Mouse (Mus musculus) embryonic facial prominence, embryonic 15.5 days (tissue): ENCODE measurements at regions not wholly inside any gene's neighbourhood (a gene's known extent, or its start where the extent isn't known, plus 50 kb on each side); places are given as distances from the start of the nearest gene placed in this dataset.

ENCODE experiments used
- ATAC-seq: fragments of 200-750 bp; cut with Nextera tagmentation; 2 replicates; pipeline ENCODE4 v1.8.0; 2017; ENCODE audit warnings: low read depth, moderate TSS enrichment; ENCODE audit not compliant: insufficient number of reproducible peaks, low FRiP score, low TSS enrichment
- H3K27ac ChIP-seq: fragments of 300-500 bp; sonication (generic); replicated peaks from 2 replicates; pipeline ENCODE4 v1.5.1; 2015; ENCODE audit warnings: mild to moderate bottlenecking, inconsistent platforms
- H3K27me3 ChIP-seq: fragments of 300-500 bp; sonication (generic); 2 replicates; pipeline ENCODE4 v1.6.1; 2015; ENCODE audit warnings: inconsistent platforms
- H3K36me3 ChIP-seq: fragments of 300-500 bp; sonication (generic); 2 replicates; pipeline ENCODE4 v1.6.1; 2015; ENCODE audit warnings: mild to moderate bottlenecking, inconsistent platforms
- H3K4me1 ChIP-seq: fragments of 300-500 bp; sonication (generic); 2 replicates; pipeline ENCODE4 v1.6.1; 2015; ENCODE audit warnings: inconsistent platforms
- H3K4me2 ChIP-seq: fragments of 300-500 bp; sonication (generic); replicated peaks from 2 replicates; pipeline ENCODE4 v1.6.1; 2015; ENCODE audit warnings: mild to moderate bottlenecking, inconsistent platforms
- H3K4me3 ChIP-seq: fragments of 300-500 bp; sonication (generic); replicated peaks from 2 replicates; pipeline ENCODE4 v1.5.1; 2015; ENCODE audit warnings: mild to moderate bottlenecking, inconsistent platforms
- H3K9ac ChIP-seq: fragments of 300-500 bp; sonication (generic); 2 replicates; pipeline ENCODE4 v1.6.1; 2015; ENCODE audit warnings: inconsistent platforms
- H3K9me3 ChIP-seq: fragments of 300-500 bp; sonication (generic); replicated peaks from 2 replicates; pipeline ENCODE4 v1.6.1; 2016; ENCODE audit warnings: inconsistent platforms
- WGBS: fragments of 180-500 bp; shearing (Covaris S2); methylation state at CpG from one replicate; pipeline ENCODE4 v1.1.7; 2015; 5-methylcytosine and 5-hydroxymethylcytosine counted together

DNA sequence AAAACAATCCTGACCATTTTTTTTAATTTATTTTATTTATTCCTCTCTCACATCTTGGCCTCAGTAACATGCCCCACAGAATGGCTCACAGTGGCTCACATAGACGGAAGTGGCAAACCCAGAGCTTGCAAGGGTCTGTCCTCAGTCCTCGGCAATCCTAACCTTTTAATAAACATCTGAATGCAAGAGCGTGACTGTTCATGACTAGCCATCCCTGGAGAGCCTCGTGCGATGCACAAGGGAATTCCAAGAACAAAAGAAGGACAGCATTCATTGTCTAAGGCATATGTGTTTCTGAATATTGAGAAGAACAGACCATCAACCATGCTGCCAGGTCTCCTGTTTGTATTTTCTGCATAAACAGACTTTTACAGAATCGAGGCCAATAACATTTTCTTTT lies 98.8 kb upstream of the 1700025G04Rik start:
- no peak overlapping the region for H3K4me3 ChIP-seq
- no peaks in the 10 kb centered on the region for H3K27me3 ChIP-seq
- no peak overlapping the region for H3K9ac ChIP-seq
- H3K4me2 ChIP-seq, result no peak overlapping the region
- H3K9me3 ChIP-seq, result no peaks in the 10 kb centered on the region
- ATAC-seq, result no peak
- WGBS, result 52% methylated on average over 6 of the region's 6 CpGs
- H3K27ac ChIP-seq, result no peak overlapping the region; the same call in 1 of the 2 replicates
- no peaks in the 10 kb centered on the region for H3K36me3 ChIP-seq
- no peaks in the 10 kb centered on the region for H3K4me1 ChIP-seq

GRCm38 (mm10) chr1:152184956-152185355 lies 95.0 kb upstream of the 1700025G04Rik start:
- WGBS, result 55% methylated on average over 3 of the region's 3 CpGs
- H3K4me2 ChIP-seq, result no peak overlapping the region
- no peak overlapping the region for H3K27ac ChIP-seq
- H3K9ac ChIP-seq, result no peak overlapping the region
- H3K36me3 ChIP-seq, result no peaks in the 10 kb centered on the region
- H3K9me3 ChIP-seq, result no peaks in the 10 kb centered on the region
- no peak overlapping the region for H3K4me3 ChIP-seq
- H3K27me3 ChIP-seq, result no peaks in the 10 kb centered on the region
- ATAC-seq, result no peak
- H3K4me1 ChIP-seq, result no peaks in the 10 kb centered on the region

- Histone ChIP-seq H3K9me3 (no peaks in the 10 kb centered on the region), H3K36me3 (no peaks in the 10 kb centered on the region), H3K4me1 (no peaks in the 10 kb centered on the region), H3K9ac (no peak overlapping the region), H3K4me2 (no peak overlapping the region), H3K4me3 (no peak overlapping the region), H3K27ac (no peak overlapping the region), H3K27me3 (no peaks in the 10 kb centered on the region)
- no peak for ATAC-seq
- WGBS, result 83% methylated on average over 9 of the region's 9 CpGs
Observed at GRCm38 (mm10) chr1:152176267-152176970, 86.5 kb upstream of the 1700025G04Rik start.

- H3K36me3 ChIP-seq, result no peaks in the 10 kb centered on the region
- H3K27ac ChIP-seq, result no peak overlapping the region
- 82% methylated on average over 3 of the region's 3 CpGs for WGBS
- H3K4me1 ChIP-seq, result no peaks in the 10 kb centered on the region
- no peak for ATAC-seq
- H3K9ac ChIP-seq, result no peak overlapping the region
- no peaks in the 10 kb centered on the region for H3K9me3 ChIP-seq
- H3K27me3 ChIP-seq, result no peaks in the 10 kb centered on the region
- H3K4me3 ChIP-seq, result no peak overlapping the region
- no peak overlapping the region for H3K4me2 ChIP-seq
Observed at GRCm38 (mm10) chr1:152175691-152176090, 85.8 kb upstream of the 1700025G04Rik start.

- no peak overlapping the region for H3K4me3 ChIP-seq
- no peak overlapping the region for H3K27ac ChIP-seq
- 82% methylated on average over 4 of the region's 4 CpGs for WGBS
- H3K36me3 ChIP-seq, result no peaks in the 10 kb centered on the region
- H3K9ac ChIP-seq, result no peak overlapping the region
- no peak overlapping the region for H3K4me2 ChIP-seq
- ATAC-seq, result no peak
- no peaks in the 10 kb centered on the region for H3K9me3 ChIP-seq
- H3K4me1 ChIP-seq, result no peaks in the 10 kb centered on the region
- no peaks in the 10 kb centered on the region for H3K27me3 ChIP-seq
Observed at GRCm38 (mm10) chr1:152174464-152174863, 84.5 kb upstream of the 1700025G04Rik start.

GRCm38 (mm10) chr1:152171034-152171790 lies 81.3 kb upstream of the 1700025G04Rik start:
- WGBS, result 59% methylated on average over 16 of the region's 16 CpGs
- no peaks in the 10 kb centered on the region for H3K4me1 ChIP-seq
- H3K4me2 ChIP-seq, result no peak overlapping the region
- H3K9ac ChIP-seq, result no peak overlapping the region
- H3K36me3 ChIP-seq, result no peaks in the 10 kb centered on the region
- H3K4me3 ChIP-seq, result no peak overlapping the region
- no peak for ATAC-seq
- H3K9me3 ChIP-seq, result no peaks in the 10 kb centered on the region
- H3K27ac ChIP-seq, result no peak overlapping the region
- no peaks in the 10 kb centered on the region for H3K27me3 ChIP-seq

- 87% methylated on average over 8 of the region's 8 CpGs for WGBS
- Histone ChIP-seq H3K9me3 (no peaks in the 10 kb centered on the region), H3K27ac (no peak overlapping the region), H3K9ac (no peak overlapping the region), H3K27me3 (no peaks in the 10 kb centered on the region), H3K4me3 (no peak overlapping the region), H3K4me2 (no peak overlapping the region), H3K4me1 (no peaks in the 10 kb centered on the region), H3K36me3 (no peaks in the 10 kb centered on the region)
- no peak for ATAC-seq
Observed at GRCm38 (mm10) chr1:152170583-152170982, 80.7 kb upstream of the 1700025G04Rik start.

GRCm38 (mm10) chr1:152169508-152169907 lies 79.6 kb upstream of the 1700025G04Rik start:
- no peak overlapping the region for H3K9ac ChIP-seq
- no peaks in the 10 kb centered on the region for H3K27me3 ChIP-seq
- no peaks in the 10 kb centered on the region for H3K9me3 ChIP-seq
- WGBS, result 86% methylated on average over 14 of the region's 14 CpGs
- 0 out of 2 replicates have a peak, but pooled peaks cover 3% of the 10 kb centered on the region for H3K4me1 ChIP-seq
- no peaks in the 10 kb centered on the region for H3K36me3 ChIP-seq
- no peak overlapping the region for H3K4me3 ChIP-seq
- no peak overlapping the region for H3K27ac ChIP-seq
- no peak overlapping the region for H3K4me2 ChIP-seq
- no peak for ATAC-seq

DNA sequence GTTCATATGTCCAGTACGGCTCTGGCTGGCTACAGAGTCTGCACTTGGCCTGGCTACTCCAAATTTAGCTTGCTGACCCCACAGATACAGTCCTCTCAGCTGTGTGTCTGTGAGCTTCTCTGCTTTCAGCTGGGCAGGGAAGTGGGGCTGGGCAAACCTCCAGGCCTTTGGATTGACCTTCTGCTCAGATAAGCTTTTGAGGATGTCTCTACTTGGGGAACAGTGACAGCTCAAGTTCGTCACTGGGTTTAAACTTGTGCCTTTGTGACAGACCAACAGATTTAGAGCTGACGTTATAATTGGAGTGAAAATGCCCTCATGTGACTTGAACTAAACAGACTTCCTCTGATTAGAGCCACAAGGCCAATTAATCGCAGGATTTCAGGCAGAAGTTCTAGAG lies 78.4 kb upstream of the 1700025G04Rik start:
- 63% methylated on average over 4 of the region's 4 CpGs for WGBS
- Histone ChIP-seq H3K27ac (no peak overlapping the region), H3K27me3 (no peaks in the 10 kb centered on the region), H3K9ac (no peak overlapping the region), H3K4me2 (no peak overlapping the region), H3K36me3 (no peaks in the 10 kb centered on the region), H3K4me3 (no peak overlapping the region), H3K4me1 (peaks cover 3% of the 10 kb centered on the region; the same call in 1 of the 2 replicates), H3K9me3 (no peaks in the 10 kb centered on the region)
- no peak for ATAC-seq

- H3K4me2 ChIP-seq, result no peak overlapping the region
- H3K4me1 ChIP-seq, result peaks cover 3% of the 10 kb centered on the region; the same call in 1 of the 2 replicates
- H3K9me3 ChIP-seq, result no peaks in the 10 kb centered on the region
- WGBS, result 78% methylated on average over 5 of the region's 5 CpGs
- H3K9ac ChIP-seq, result no peak overlapping the region
- no peaks in the 10 kb centered on the region for H3K36me3 ChIP-seq
- no peak for ATAC-seq
- no peaks in the 10 kb centered on the region for H3K27me3 ChIP-seq
- H3K4me3 ChIP-seq, result no peak overlapping the region
- no peak overlapping the region for H3K27ac ChIP-seq
Observed at GRCm38 (mm10) chr1:152167716-152168115, 77.8 kb upstream of the 1700025G04Rik start.

DNA sequence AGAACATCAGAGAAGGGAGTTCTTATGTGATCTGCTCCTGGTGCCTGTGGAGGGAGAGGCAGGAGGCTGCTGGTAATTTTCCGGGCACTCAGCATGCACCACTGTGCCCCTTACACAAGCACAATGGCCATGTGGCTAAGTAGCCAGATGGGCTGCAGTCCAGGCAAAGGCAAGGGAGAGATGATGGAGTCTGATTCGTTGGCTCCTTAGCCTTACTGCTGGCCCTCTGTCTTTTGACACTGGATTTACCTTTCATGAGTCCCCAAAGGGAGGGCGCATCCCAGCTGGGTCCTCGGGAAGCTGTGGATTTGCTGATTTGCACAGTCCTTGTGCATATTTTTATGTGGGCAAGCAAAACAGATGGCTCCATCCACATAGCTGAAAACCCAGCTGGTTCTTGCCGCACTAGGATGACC lies 75.6 kb upstream of the 1700025G04Rik start:
- no peaks in the 10 kb centered on the region for H3K36me3 ChIP-seq
- no peak overlapping the region for H3K9ac ChIP-seq
- H3K4me3 ChIP-seq, result no peak overlapping the region
- H3K27ac ChIP-seq, result no peak overlapping the region
- H3K4me1 ChIP-seq, result peaks cover 3% of the 10 kb centered on the region; the same call in 1 of the 2 replicates
- no peaks in the 10 kb centered on the region for H3K27me3 ChIP-seq
- H3K9me3 ChIP-seq, result no peaks in the 10 kb centered on the region
- H3K4me2 ChIP-seq, result no peak overlapping the region
- ATAC-seq, result no peak
- WGBS, result 66% methylated on average over 5 of the region's 5 CpGs
